Mouse (Mus musculus): ENCODE results near the gene Crhr2.

GRCm38 (mm10) chr6:55177060-55177732 is 44.4 kb upstream of the Crhr2 start:
- TF ChIP-seq MAX (IDR thresholded peaks at IDR 0.05; ENCODE audit: low read depth) (no peak), POLR2A (IDR thresholded peaks at IDR 0.05; ENCODE audit: insufficient read length, low read depth) (no peak)
